Mouse (Mus musculus): Measurements from ENCODE around the gene Nod1. TPM values are rescaled to one million over a fixed set of nuclear protein-coding genes. Genes with fewer than 3 reads are reported as not detected.
A peak's percentile ranks its signal among the peaks of the same experiment; 100 is the strongest.

Gene Nod1
- polyA plus RNA-seq, 1 experiment from 2014 or later, result 3.6 TPM

GRCm38 (mm10) chr6:54931641-54932040 lies 40.8 kb downstream of the Nod1 start:
- no peaks in the 10 kb centered on the region for H3K27me3 ChIP-seq (ENCODE audit: insufficient read depth, poor library complexity, severe bottlenecking)
- H3K9me3 ChIP-seq, result no peaks in the 10 kb centered on the region
- peaks cover 17% of the 10 kb centered on the region for H3K4me1 ChIP-seq
- peak; percentile 54 for DNase-seq (ENCODE audit: low spot score)
- 88% methylated on average over 4 of the region's 4 CpGs for WGBS
- H3K36me3 ChIP-seq, result no peaks in the 10 kb centered on the region
- H3K27ac ChIP-seq, result no peak overlapping the region
- H3K4me3 ChIP-seq, result no peak overlapping the region

- DNase-seq (ENCODE audit: low spot score), result peak; percentile 57
- WGBS, result 81% methylated on average over 6 of the region's 6 CpGs
- H3K4me3 ChIP-seq, result no peak overlapping the region
- no peaks in the 10 kb centered on the region for H3K36me3 ChIP-seq
- no peak overlapping the region for H3K27ac ChIP-seq
- H3K9me3 ChIP-seq, result no peaks in the 10 kb centered on the region
- no peaks in the 10 kb centered on the region for H3K27me3 ChIP-seq (ENCODE audit: insufficient read depth, poor library complexity, severe bottlenecking)
- no peaks in the 10 kb centered on the region for H3K4me1 ChIP-seq
Measured at GRCm38 (mm10) chr6:54927946-54928345, 44.5 kb downstream of the Nod1 start.

- Histone ChIP-seq H3K36me3 (no peaks in the 10 kb centered on the region), H3K4me1 (no peaks in the 10 kb centered on the region), H3K4me3 (no peak overlapping the region), H3K9me3 (no peaks in the 10 kb centered on the region), H3K27ac (no peak overlapping the region), H3K27me3 (ENCODE audit: insufficient read depth, poor library complexity, severe bottlenecking) (no peaks in the 10 kb centered on the region)
- DNase-seq (ENCODE audit: low spot score), result no peak
- WGBS, result 68% methylated on average over 2 of the region's 2 CpGs
Measured at GRCm38 (mm10) chr6:54926899-54927298, 45.5 kb downstream of the Nod1 start.

- Histone ChIP-seq H3K4me1 (no peaks in the 10 kb centered on the region), H3K4me3 (no peak overlapping the region), H3K9me3 (no peaks in the 10 kb centered on the region), H3K27me3 (ENCODE audit: insufficient read depth, poor library complexity, severe bottlenecking) (no peaks in the 10 kb centered on the region), H3K36me3 (no peaks in the 10 kb centered on the region), H3K27ac (no peak overlapping the region)
- no peak for DNase-seq (ENCODE audit: low spot score)
- WGBS, result 66% methylated on average over 7 of the region's 7 CpGs
Measured at GRCm38 (mm10) chr6:54925736-54926440, 46.5 kb downstream of the Nod1 start.

GRCm38 (mm10) chr6:54924538-54924937 lies 47.9 kb downstream of the Nod1 start:
- no peaks in the 10 kb centered on the region for H3K9me3 ChIP-seq
- H3K36me3 ChIP-seq, result no peaks in the 10 kb centered on the region
- 90% methylated on average over 16 of the region's 16 CpGs for WGBS
- H3K4me1 ChIP-seq, result no peaks in the 10 kb centered on the region
- no peak overlapping the region for H3K27ac ChIP-seq
- H3K4me3 ChIP-seq, result no peak overlapping the region
- DNase-seq (ENCODE audit: low spot score), result peak; percentile 63
- H3K27me3 ChIP-seq (ENCODE audit: insufficient read depth, poor library complexity, severe bottlenecking), result no peaks in the 10 kb centered on the region

GRCm38 (mm10) chr6:54918521-54918920 lies 53.9 kb downstream of the Nod1 start:
- Histone ChIP-seq H3K4me3 (no peak overlapping the region), H3K36me3 (no peaks in the 10 kb centered on the region), H3K9me3 (no peaks in the 10 kb centered on the region), H3K27me3 (ENCODE audit: insufficient read depth, poor library complexity, severe bottlenecking) (no peaks in the 10 kb centered on the region), H3K27ac (no peak overlapping the region), H3K4me1 (no peaks in the 10 kb centered on the region)
- WGBS, result 77% methylated on average over 5 of the region's 5 CpGs
- DNase-seq (ENCODE audit: low spot score), result peak; percentile 73

- Histone ChIP-seq H3K9me3 (no peaks in the 10 kb centered on the region), H3K27ac (no peak overlapping the region), H3K27me3 (ENCODE audit: insufficient read depth, poor library complexity, severe bottlenecking) (no peaks in the 10 kb centered on the region), H3K4me1 (no peaks in the 10 kb centered on the region), H3K4me3 (no peak overlapping the region), H3K36me3 (no peaks in the 10 kb centered on the region)
- 33% methylated on average over 4 of the region's 4 CpGs for WGBS
- DNase-seq (ENCODE audit: low spot score), result peak; percentile 79
Measured at GRCm38 (mm10) chr6:54917523-54917922, 54.9 kb downstream of the Nod1 start.

GRCm38 (mm10) chr6:54916941-54917340 lies 55.5 kb downstream of the Nod1 start:
- WGBS, result 71% methylated on average over 4 of the region's 4 CpGs
- no peak overlapping the region for H3K4me3 ChIP-seq
- DNase-seq (ENCODE audit: low spot score), result peak; percentile 63

GRCm38 (mm10) chr6:54916163-54916562 lies 56.2 kb downstream of the Nod1 start:
- WGBS, result 44% methylated on average over 4 of the region's 4 CpGs
- H3K9me3 ChIP-seq, result no peaks in the 10 kb centered on the region
- DNase-seq (ENCODE audit: low spot score), result no peak
- no peak overlapping the region for H3K27ac ChIP-seq
- H3K36me3 ChIP-seq, result no peaks in the 10 kb centered on the region
- no peaks in the 10 kb centered on the region for H3K4me1 ChIP-seq
- H3K4me3 ChIP-seq, result no peak overlapping the region
- H3K27me3 ChIP-seq (ENCODE audit: insufficient read depth, poor library complexity, severe bottlenecking), result no peaks in the 10 kb centered on the region

More at GRCm38 (mm10) chr6:54916941-54917340, 55.5 kb downstream of the Nod1 start:
- H3K4me1 ChIP-seq, result no peaks in the 10 kb centered on the region
- H3K9me3 ChIP-seq, result no peaks in the 10 kb centered on the region
- H3K27me3 ChIP-seq (ENCODE audit: insufficient read depth, poor library complexity, severe bottlenecking), result no peaks in the 10 kb centered on the region
- H3K36me3 ChIP-seq, result no peaks in the 10 kb centered on the region
- H3K27ac ChIP-seq, result no peak overlapping the region

- Histone ChIP-seq H3K9me3 (no peaks in the 10 kb centered on the region), H3K27ac (no peak overlapping the region), H3K4me1 (no peaks in the 10 kb centered on the region), H3K27me3 (ENCODE audit: insufficient read depth, poor library complexity, severe bottlenecking) (no peaks in the 10 kb centered on the region), H3K4me3 (no peak overlapping the region), H3K36me3 (no peaks in the 10 kb centered on the region)
- 69% methylated on average over 4 of the region's 4 CpGs for WGBS
- no peak for DNase-seq (ENCODE audit: low spot score)
Measured at GRCm38 (mm10) chr6:54914977-54915376, 57.4 kb downstream of the Nod1 start.

- no peaks in the 10 kb centered on the region for H3K9me3 ChIP-seq
- no peak overlapping the region for H3K4me3 ChIP-seq
- H3K27me3 ChIP-seq (ENCODE audit: insufficient read depth, poor library complexity, severe bottlenecking), result no peaks in the 10 kb centered on the region
- no peak overlapping the region for H3K27ac ChIP-seq
- DNase-seq (ENCODE audit: low spot score), result peak; percentile 60
- WGBS, result 88% methylated on average over 10 of the region's 10 CpGs
- no peaks in the 10 kb centered on the region for H3K4me1 ChIP-seq
- H3K36me3 ChIP-seq, result no peaks in the 10 kb centered on the region
Measured at GRCm38 (mm10) chr6:54906053-54907040, 66.1 kb downstream of the Nod1 start.

GRCm38 (mm10) chr6:54902547-54902946 lies 69.9 kb downstream of the Nod1 start:
- 85% methylated on average over 2 of the region's 2 CpGs for WGBS

GRCm38 (mm10) chr6:54900256-54900655 lies 72.2 kb downstream of the Nod1 start:
- Histone ChIP-seq H3K9me3 (no peaks in the 10 kb centered on the region), H3K4me1 (peaks cover 4% of the 10 kb centered on the region; the same call in 1 of the 2 replicates), H3K36me3 (no peaks in the 10 kb centered on the region), H3K27me3 (ENCODE audit: insufficient read depth, poor library complexity, severe bottlenecking) (no peaks in the 10 kb centered on the region), H3K4me3 (no peak overlapping the region), H3K27ac (no peak overlapping the region)
- 82% methylated on average over 2 of the region's 2 CpGs for WGBS
- DNase-seq (ENCODE audit: low spot score), result no peak

More at GRCm38 (mm10) chr6:54902547-54902946, 69.9 kb downstream of the Nod1 start:
- H3K9me3 ChIP-seq, result no peaks in the 10 kb centered on the region
- H3K27ac ChIP-seq, result no peak overlapping the region
- H3K4me3 ChIP-seq, result no peak overlapping the region
- H3K4me1 ChIP-seq, result no peaks in the 10 kb centered on the region
- no peak for DNase-seq (ENCODE audit: low spot score)
- H3K36me3 ChIP-seq, result no peaks in the 10 kb centered on the region
- H3K27me3 ChIP-seq (ENCODE audit: insufficient read depth, poor library complexity, severe bottlenecking), result no peaks in the 10 kb centered on the region

Data from heart, embryonic 10.5 days (tissue).